Mouse (Mus musculus) granulocyte monocyte progenitor cell, adult 5-6 weeks (primary cell): Measurements from ENCODE around the gene Sema6d. TPM values are rescaled to one million over a fixed set of nuclear protein-coding genes. Genes with fewer than 3 reads are reported as not detected.

ENCODE experiments used
- ATAC-seq: replicated peaks from 2 replicates; pipeline ENCODE4 v1.8.0; 2016; ENCODE audit warnings: mild to moderate bottlenecking, moderate TSS enrichment, inconsistent platforms; ENCODE audit not compliant: poor library complexity, severe bottlenecking
- total RNA-seq, 2 experiments: library from RNA; stranded (forward) in 1 of 2; stranded (reverse) in 1 of 2; fragments of 200-712, 200-1000 nt in 1 of 2; fragments of >200 nt in 1 of 2; fragmentation: Nextera tagmentation in 1 of 2; gene quantifications; 2 replicates each; pipeline ENCODE4 v1.2.3; 2014 to 2017

Sema6d gene
- total RNA-seq, 2 experiments from 2014 or later: 0.10 TPM; not detected in 1

GRCm38 (mm10) chr2:124456999-124457398 is 367.2 kb downstream of the Sema6d start:
- no peak for ATAC-seq

- ATAC-seq: no peak
Measured at GRCm38 (mm10) chr2:124458028-124458427, 368.3 kb downstream of the Sema6d start.

GRCm38 (mm10) chr2:124460956-124461355 is 371.2 kb downstream of the Sema6d start:
- no peak for ATAC-seq

GRCm38 (mm10) chr2:124461378-124461851 is 371.6 kb downstream of the Sema6d start:
- no peak for ATAC-seq

GRCm38 (mm10) chr2:124465004-124465946 is 375.5 kb downstream of the Sema6d start:
- ATAC-seq: no peak

GRCm38 (mm10) chr2:124467429-124467828 is 377.7 kb downstream of the Sema6d start:
- no peak for ATAC-seq

- ATAC-seq: no peak
Measured at GRCm38 (mm10) chr2:124470346-124471042, 380.7 kb downstream of the Sema6d start.

GRCm38 (mm10) chr2:124472674-124473507 is 383.1 kb downstream of the Sema6d start:
- no peak for ATAC-seq

- ATAC-seq: no peak
Measured at GRCm38 (mm10) chr2:124477904-124478303, 388.1 kb downstream of the Sema6d start.

GRCm38 (mm10) chr2:124478526-124478925 is 388.8 kb downstream of the Sema6d start:
- ATAC-seq: no peak

GRCm38 (mm10) chr2:124485761-124486160 is 396.0 kb downstream of the Sema6d start:
- ATAC-seq: no peak

GRCm38 (mm10) chr2:124490010-124490801 is 400.4 kb downstream of the Sema6d start:
- no peak for ATAC-seq

- ATAC-seq: no peak
Measured at GRCm38 (mm10) chr2:124495751-124496150, 406.0 kb downstream of the Sema6d start.

- ATAC-seq: no peak
Measured at GRCm38 (mm10) chr2:124499670-124500069, 409.9 kb downstream of the Sema6d start.

GRCm38 (mm10) chr2:124505784-124506489 is 416.2 kb downstream of the Sema6d start:
- no peak for ATAC-seq

- ATAC-seq: no peak
Measured at GRCm38 (mm10) chr2:124507804-124508203, 418.0 kb downstream of the Sema6d start.

- no peak for ATAC-seq
Measured at GRCm38 (mm10) chr2:124509479-124509878, 419.7 kb downstream of the Sema6d start.

- no peak for ATAC-seq
Measured at GRCm38 (mm10) chr2:124511826-124512225, 422.1 kb downstream of the Sema6d start.

- ATAC-seq: no peak
Measured at GRCm38 (mm10) chr2:124522426-124522825, 432.7 kb downstream of the Sema6d start.
